Mouse (Mus musculus) heart, embryonic 12.5 days (tissue): ENCODE data around the gene Nisch. TPM values are rescaled to one million over a fixed set of nuclear protein-coding genes. Genes with fewer than 3 reads are reported as not detected.

ENCODE experiments used
- ATAC-seq: fragments of 200-750 bp; cut with Nextera tagmentation; 2 replicates; pipeline ENCODE4 v1.8.0; 2017; ENCODE audit warnings: moderate TSS enrichment, moderate library complexity; ENCODE audit not compliant: insufficient number of reproducible peaks, low FRiP score
- H3K27ac ChIP-seq: fragments of 300-500 bp; sonication (generic); 2 replicates; pipeline ENCODE4 v1.5.1; 2016; ENCODE audit warnings: mild to moderate bottlenecking, moderate library complexity; ENCODE audit not compliant: poor library complexity, severe bottlenecking
- H3K27me3 ChIP-seq: fragments of 300-500 bp; sonication (generic); replicated peaks from 2 replicates; pipeline ENCODE4 v1.6.1; 2016; ENCODE audit warnings: mild to moderate bottlenecking, moderate library complexity
- H3K36me3 ChIP-seq: fragments of 300-500 bp; sonication (generic); 2 replicates; pipeline ENCODE4 v1.6.1; 2016; ENCODE audit warnings: mild to moderate bottlenecking, moderate library complexity
- H3K4me1 ChIP-seq: fragments of 300-500 bp; sonication (generic); replicated peaks from 2 replicates; pipeline ENCODE4 v1.6.1; 2016; ENCODE audit warnings: mild to moderate bottlenecking
- H3K4me2 ChIP-seq: fragments of 300-500 bp; sonication (generic); 2 replicates; pipeline ENCODE4 v1.6.1; 2016; ENCODE audit warnings: mild to moderate bottlenecking, moderate library complexity
- H3K4me3 ChIP-seq: fragments of 300-500 bp; sonication (generic); 2 replicates; pipeline ENCODE4 v1.5.1; 2016; ENCODE audit warnings: mild to moderate bottlenecking
- H3K9ac ChIP-seq: fragments of 300-500 bp; sonication (generic); 2 replicates; pipeline ENCODE4 v1.6.1; 2016; ENCODE audit warnings: mild to moderate bottlenecking, moderate library complexity
- H3K9me3 ChIP-seq: fragments of 300-500 bp; sonication (generic); replicated peaks from 2 replicates; pipeline ENCODE4 v1.6.1; 2016; ENCODE audit warnings: mild to moderate bottlenecking, moderate library complexity
- WGBS: fragments of 180-500 bp; shearing (Covaris S2); methylation state at CpG from one replicate; pipeline ENCODE4 v1.1.7; 2016; 5-methylcytosine and 5-hydroxymethylcytosine counted together
- polyA plus RNA-seq: library from polyadenylated mRNA; unstranded; fragments of >200 nt; fragmentation: Nextera tagmentation; extraction: Ambion mirVana; gene quantifications from 2 replicates; pipeline ENCODE4 v1.2.1, GENCODE M21; 2016

The Nisch gene
- polyA plus RNA-seq, 1 experiment from 2014 or later = 446 TPM

- peaks cover 96% of the 10 kb centered on the region for H3K36me3 ChIP-seq
- no peak overlapping the region for H3K9ac ChIP-seq
- H3K27me3 ChIP-seq = no peaks in the 10 kb centered on the region
- no peaks in the 10 kb centered on the region for H3K9me3 ChIP-seq
- ATAC-seq = no peak
- H3K4me1 ChIP-seq = peaks cover 79% of the 10 kb centered on the region
- peak overlapping the region; percentile 85 for H3K27ac ChIP-seq
- no peak overlapping the region for H3K4me3 ChIP-seq
- WGBS = 89% methylated on average over 3 of the region's 3 CpGs
- no peak overlapping the region for H3K4me2 ChIP-seq
Measured at GRCm38 (mm10) chr14:31189348-31189747, 27.4 kb downstream of the Nisch start.

GRCm38 (mm10) chr14:31188771-31189181 is 28.0 kb downstream of the Nisch start:
- H3K27ac ChIP-seq = peak overlapping the region; percentile 85
- WGBS = 40% methylated on average over 6 of the region's 6 CpGs

GRCm38 (mm10) chr14:31186656-31187055 is 30.1 kb downstream of the Nisch start:
- H3K4me1 ChIP-seq = peaks cover 71% of the 10 kb centered on the region
- peak overlapping the region; percentile 49 for H3K27ac ChIP-seq
- no peaks in the 10 kb centered on the region for H3K27me3 ChIP-seq
- 55% methylated on average over 4 of the region's 4 CpGs for WGBS
- H3K4me2 ChIP-seq = no peak overlapping the region
- H3K9me3 ChIP-seq = no peaks in the 10 kb centered on the region
- ATAC-seq = no peak
- no peak overlapping the region for H3K9ac ChIP-seq
- peaks cover 99% of the 10 kb centered on the region for H3K36me3 ChIP-seq
- H3K4me3 ChIP-seq = no peak overlapping the region

More at GRCm38 (mm10) chr14:31188771-31189181, 28.0 kb downstream of the Nisch start:
- Histone ChIP-seq H3K4me2 (no peak overlapping the region), H3K4me3 (no peak overlapping the region), H3K27me3 (no peaks in the 10 kb centered on the region), H3K4me1 (peaks cover 80% of the 10 kb centered on the region), H3K9me3 (no peaks in the 10 kb centered on the region), H3K9ac (no peak overlapping the region), H3K36me3 (peaks cover 97% of the 10 kb centered on the region)
- peak; percentile 41; the same call in 1 of the 2 replicates for ATAC-seq

- no peak for ATAC-seq
- Histone ChIP-seq H3K9me3 (no peaks in the 10 kb centered on the region), H3K9ac (no peak overlapping the region), H3K4me1 (peaks cover 57% of the 10 kb centered on the region), H3K27ac (no peak overlapping the region), H3K27me3 (no peaks in the 10 kb centered on the region), H3K36me3 (peaks cover 98% of the 10 kb centered on the region), H3K4me2 (no peak overlapping the region), H3K4me3 (no peak overlapping the region)
- WGBS = 89% methylated on average over 12 of the region's 12 CpGs
Measured at GRCm38 (mm10) chr14:31184195-31184594, 32.6 kb downstream of the Nisch start.

GRCm38 (mm10) chr14:31183541-31183940 is 33.2 kb downstream of the Nisch start:
- Histone ChIP-seq H3K4me3 (no peak overlapping the region), H3K27me3 (no peaks in the 10 kb centered on the region), H3K9ac (no peak overlapping the region), H3K9me3 (no peaks in the 10 kb centered on the region), H3K4me2 (no peak overlapping the region), H3K4me1 (peaks cover 50% of the 10 kb centered on the region), H3K27ac (peak overlapping the region; percentile 23; the same call in 1 of the 2 replicates), H3K36me3 (peaks cover 98% of the 10 kb centered on the region)
- 0 out of 2 replicates have a peak, but pooled peaks have one; percentile 1 for ATAC-seq
- WGBS = 84% methylated on average over 5 of the region's 5 CpGs

GRCm38 (mm10) chr14:31182786-31183290 is 33.9 kb downstream of the Nisch start:
- 65% methylated on average over 2 of the region's 2 CpGs for WGBS
- Histone ChIP-seq H3K36me3 (peaks cover 95% of the 10 kb centered on the region), H3K9ac (no peak overlapping the region), H3K9me3 (no peaks in the 10 kb centered on the region), H3K27ac (peak overlapping the region; percentile 4; the same call in 1 of the 2 replicates), H3K4me1 (peaks cover 46% of the 10 kb centered on the region), H3K27me3 (no peaks in the 10 kb centered on the region), H3K4me2 (no peak overlapping the region), H3K4me3 (no peak overlapping the region)
- peak; percentile 63 for ATAC-seq

- Histone ChIP-seq H3K27me3 (no peaks in the 10 kb centered on the region), H3K9ac (no peak overlapping the region), H3K4me2 (no peak overlapping the region), H3K9me3 (no peaks in the 10 kb centered on the region), H3K36me3 (peaks cover 95% of the 10 kb centered on the region), H3K4me1 (peaks cover 34% of the 10 kb centered on the region), H3K27ac (0 out of 2 replicates have a peak overlapping the region, but pooled peaks have one; percentile 14), H3K4me3 (no peak overlapping the region)
- no peak for ATAC-seq
- WGBS = 67% methylated on average over 4 of the region's 4 CpGs
Measured at GRCm38 (mm10) chr14:31181512-31181911, 35.2 kb downstream of the Nisch start.

GRCm38 (mm10) chr14:31179677-31180365 is 36.9 kb downstream of the Nisch start:
- peaks cover 96% of the 10 kb centered on the region for H3K36me3 ChIP-seq
- no peak for ATAC-seq
- H3K9me3 ChIP-seq = no peaks in the 10 kb centered on the region
- peaks cover 29% of the 10 kb centered on the region for H3K4me1 ChIP-seq
- no peaks in the 10 kb centered on the region for H3K27me3 ChIP-seq
- 73% methylated on average over 12 of the region's 12 CpGs for WGBS
- H3K9ac ChIP-seq = no peak overlapping the region
- H3K4me3 ChIP-seq = no peak overlapping the region
- H3K27ac ChIP-seq = peak overlapping the region; percentile 26; the same call in 1 of the 2 replicates
- H3K4me2 ChIP-seq = no peak overlapping the region

- ATAC-seq = no peak
- H3K4me2 ChIP-seq = no peak overlapping the region
- H3K9ac ChIP-seq = no peak overlapping the region
- WGBS = 87% methylated on average over 5 of the region's 5 CpGs
- H3K4me3 ChIP-seq = no peak overlapping the region
- H3K27ac ChIP-seq = no peak overlapping the region
- H3K36me3 ChIP-seq = peaks cover 96% of the 10 kb centered on the region
- no peaks in the 10 kb centered on the region for H3K27me3 ChIP-seq
- no peaks in the 10 kb centered on the region for H3K9me3 ChIP-seq
- H3K4me1 ChIP-seq = peaks cover 28% of the 10 kb centered on the region
Measured at GRCm38 (mm10) chr14:31177715-31178114, 39.0 kb downstream of the Nisch start.

- WGBS = 87% methylated on average over 16 of the region's 16 CpGs
Measured at GRCm38 (mm10) chr14:31177287-31177686, 39.5 kb downstream of the Nisch start.

GRCm38 (mm10) chr14:31173537-31173936 is 43.2 kb downstream of the Nisch start:
- no peaks in the 10 kb centered on the region for H3K27me3 ChIP-seq
- H3K9ac ChIP-seq = no peak overlapping the region
- H3K36me3 ChIP-seq = peaks cover 83% of the 10 kb centered on the region
- no peak overlapping the region for H3K4me2 ChIP-seq
- ATAC-seq = no peak
- 85% methylated on average over 7 of the region's 7 CpGs for WGBS
- no peak overlapping the region for H3K4me3 ChIP-seq
- no peaks in the 10 kb centered on the region for H3K9me3 ChIP-seq
- H3K4me1 ChIP-seq = peaks cover 48% of the 10 kb centered on the region
- 0 out of 2 replicates have a peak overlapping the region, but pooled peaks have one; percentile 20 for H3K27ac ChIP-seq

More at GRCm38 (mm10) chr14:31177287-31177686, 39.5 kb downstream of the Nisch start:
- no peak overlapping the region for H3K9ac ChIP-seq
- H3K4me3 ChIP-seq = no peak overlapping the region
- H3K36me3 ChIP-seq = peaks cover 96% of the 10 kb centered on the region
- ATAC-seq = no peak
- H3K4me1 ChIP-seq = peaks cover 29% of the 10 kb centered on the region
- no peak overlapping the region for H3K27ac ChIP-seq
- no peak overlapping the region for H3K4me2 ChIP-seq
- H3K27me3 ChIP-seq = no peaks in the 10 kb centered on the region
- H3K9me3 ChIP-seq = no peaks in the 10 kb centered on the region
